Mouse (Mus musculus) brain, embryonic 14.5 days (tissue): ENCODE data around the gene Aldob. TPM values are rescaled to one million over a fixed set of nuclear protein-coding genes. Genes with fewer than 3 reads are reported as not detected.
"Not testable (repeated sequence)": the region's sequence is repeated elsewhere in the genome, so short reads cannot be mapped to it uniquely, and the experiment has no call there.

Experiments used
- DNase-seq: peaks from one replicate; pipeline ENCODE4 v3.0.0-alpha.2; 2011; ENCODE audit warnings: low read depth
- CTCF ChIP-seq: fragments of 200-500 bp; IDR thresholded peaks from 2 replicates; pipeline ENCODE4 v1.5.1; 2012; ENCODE audit warnings: inconsistent platforms, mild to moderate bottlenecking, moderate library complexity, borderline replicate concordance; ENCODE audit not compliant: insufficient read depth, insufficient read length; ENCODE audit errors: extremely low read depth
- POLR2A ChIP-seq: fragments of 200-500 bp; IDR thresholded peaks from 2 replicates; pipeline ENCODE4 v1.6.1; 2012; ENCODE audit warnings: mild to moderate bottlenecking, inconsistent platforms, borderline replicate concordance; ENCODE audit not compliant: poor library complexity, insufficient read depth, insufficient read length, severe bottlenecking; ENCODE audit errors: extremely low read depth
- polyA plus RNA-seq: library from polyadenylated mRNA; depleted of rRNA; stranded (reverse); fragments of >200 nt; gene quantifications from 2 replicates; pipeline ENCODE4 v1.2.3, GENCODE M21; 2012; rRNA removed

Gene Aldob
- polyA plus RNA-seq, 1 experiment: 1.1 TPM

- TF ChIP-seq CTCF (no peak), POLR2A (no peak)
- no peak for DNase-seq
These were observed 34.9 kb downstream of the Aldob start for GRCm38 (mm10) chr4:49514441-49514840.

- DNase-seq: no peak
- TF ChIP-seq POLR2A (no peak), CTCF (no peak)
These were observed 36.7 kb downstream of the Aldob start for GRCm38 (mm10) chr4:49512636-49513035.

GRCm38 (mm10) chr4:49510236-49510835 is 39.0 kb downstream of the Aldob start:
- DNase-seq: not testable (repeated sequence)

- no peak for TF ChIP-seq CTCF
- no peak for TF ChIP-seq POLR2A
- DNase-seq: no peak
These were observed 40.2 kb downstream of the Aldob start for GRCm38 (mm10) chr4:49509183-49509582.

- TF ChIP-seq CTCF (no peak), POLR2A (no peak)
- DNase-seq: no peak
These were observed 43.0 kb downstream of the Aldob start, which contains the start of gene Baat for GRCm38 (mm10) chr4:49506386-49506785. Gene Baat (minus strand): TSS chr4:49506557.

GRCm38 (mm10) chr4:49503563-49503962 is 45.8 kb downstream of the Aldob start:
- no peak for TF ChIP-seq CTCF
- no peak for TF ChIP-seq POLR2A
- DNase-seq: no peak

Other genes starting within 250 kb of the Aldob start
- not detected in 2 replicates for gene Acnat2, start 141.4 kb downstream of the Aldob start, polyA plus RNA-seq
- gene Acnat1, start 75.6 kb downstream of the Aldob start, polyA plus RNA-seq: 0.23 TPM in 1 of 2 replicates, not detected in the other
- 0.08 and 0.12 TPM in 2 replicates for gene Baat, start 43.0 kb downstream of the Aldob start, polyA plus RNA-seq
- 17.6 and 24.3 TPM in 2 replicates for gene Mrpl50, start 28.5 kb downstream of the Aldob start, polyA plus RNA-seq
- 5.8 and 7.2 TPM in 2 replicates for gene Zfp189, start 28.4 kb downstream of the Aldob start, polyA plus RNA-seq
- gene Tmem246, start 48.3 kb upstream of the Aldob start, polyA plus RNA-seq: 51.0 and 61.6 TPM in 2 replicates
- 53.8 and 64.7 TPM in 2 replicates for gene Rnf20, start 82.5 kb upstream of the Aldob start, polyA plus RNA-seq
- gene Ppp3r2, start 132.5 kb upstream of the Aldob start, polyA plus RNA-seq: 0.09 and 0.38 TPM in 2 replicates